Mouse (Mus musculus): ENCODE measurements at regions not wholly inside any gene's neighbourhood (a gene's known extent, or its start where the extent isn't known, plus 50 kb on each side); places are given as distances from the start of the nearest gene placed in this dataset.

- TF ChIP-seq CTCF (IDR thresholded peaks at IDR 0.05 in 2 of 3, conservative IDR thresholded peaks at IDR 0.05 in 1 of 3; ENCODE audit: control insufficient read depth in 1 of 3, insufficient read depth in 1 of 3, low read depth in 2 of 3, low read length in 3 of 3, poor library complexity in 1 of 3, severe bottlenecking in 1 of 3) (no peak), GATA1 (IDR thresholded peaks at IDR 0.05; ENCODE audit: low read depth, low read length) (no peak), E2F4 (IDR thresholded peaks at IDR 0.05; ENCODE audit: borderline replicate concordance, low read depth, low read length) (no peak), EP300 (IDR thresholded peaks at IDR 0.05; ENCODE audit: low read depth in 1 of 2, low read length in 2 of 2) (no peak), ZNF384 (IDR thresholded peaks at IDR 0.05; ENCODE audit: low read depth, low read length) (no peak), TAL1 (IDR thresholded peaks at IDR 0.05; ENCODE audit: low read length) (no peak), NRF1 (IDR thresholded peaks at IDR 0.05; ENCODE audit: insufficient read depth, low read depth, low read length, poor library complexity, severe bottlenecking) (no peak), POLR2A (IDR thresholded peaks at IDR 0.05; ENCODE audit: control insufficient read depth in 1 of 2, insufficient read depth in 1 of 2, low read depth in 1 of 2, low read length in 2 of 2, poor library complexity in 1 of 2) (no peak), TBP (IDR thresholded peaks at IDR 0.05; ENCODE audit: low read depth, low read length) (no peak), SIN3A (IDR thresholded peaks at IDR 0.05; ENCODE audit: low read length) (no peak), NELFE (IDR thresholded peaks at IDR 0.05; ENCODE audit: low read depth, low read length) (no peak)
Measured at GRCm38 (mm10) chr10:19139234-19139633, 123.8 kb upstream of the Tnfaip3 start.
